Mouse (Mus musculus) lung, postnatal 0 days (tissue): ENCODE measurements around the gene Sez6. TPM values are rescaled to one million over a fixed set of nuclear protein-coding genes. Genes with fewer than 3 reads are reported as not detected.

ENCODE experiments used
- ATAC-seq: fragments of 200-750 bp; cut with Nextera tagmentation; 2 replicates; pipeline ENCODE4 v1.8.0; 2017; ENCODE audit warnings: moderate library complexity
- DNase-seq: peaks from one replicate; pipeline ENCODE4 v3.0.0-alpha.2; 2016; ENCODE audit warnings: low spot score
- H3K27ac ChIP-seq: fragments of 300-500 bp; sonication (generic); 2 replicates; pipeline ENCODE4 v1.5.1; 2014; ENCODE audit warnings: antibody characterized with exemption, mild to moderate bottlenecking, low read length, mixed read lengths
- H3K27me3 ChIP-seq: fragments of 300-500 bp; sonication (generic); replicated peaks from 2 replicates; pipeline ENCODE4 v1.6.1; 2014; ENCODE audit warnings: low read length, mixed read lengths; ENCODE audit not compliant: insufficient read depth
- H3K36me3 ChIP-seq: fragments of 300-500 bp; sonication (generic); 2 replicates; pipeline ENCODE4 v1.6.1; 2014; ENCODE audit warnings: low read length, mixed read lengths; ENCODE audit not compliant: insufficient read depth
- H3K4me1 ChIP-seq: fragments of 300-500 bp; sonication (generic); 2 replicates; pipeline ENCODE4 v1.6.1; 2014; ENCODE audit warnings: antibody characterized with exemption, low read depth, low read length, mixed read lengths; ENCODE audit not compliant: insufficient read depth
- H3K4me2 ChIP-seq: fragments of 300-500 bp; sonication (generic); replicated peaks from 2 replicates; pipeline ENCODE4 v1.6.1; 2014; ENCODE audit warnings: low read depth, mild to moderate bottlenecking, low read length, moderate library complexity, mixed read lengths
- H3K4me3 ChIP-seq: fragments of 300-500 bp; sonication (generic); 2 replicates; pipeline ENCODE4 v1.5.1; 2014; ENCODE audit warnings: low read depth, low read length
- H3K9ac ChIP-seq: fragments of 300-500 bp; sonication (generic); replicated peaks from 2 replicates; pipeline ENCODE4 v1.6.1; 2014; ENCODE audit warnings: low read depth, mild to moderate bottlenecking
- H3K9me3 ChIP-seq: fragments of 300-500 bp; sonication (generic); 2 replicates; pipeline ENCODE4 v1.6.1; 2016; ENCODE audit warnings: low read length, mixed read lengths
- CTCF ChIP-seq: IDR thresholded peaks from 2 replicates; pipeline ENCODE4 v1.5.1; 2016; ENCODE audit warnings: antibody characterized with exemption, mild to moderate bottlenecking
- EP300 ChIP-seq: IDR thresholded peaks from 2 replicates; pipeline ENCODE4 v1.6.1; 2016; ENCODE audit warnings: antibody characterized with exemption, mild to moderate bottlenecking, control low read depth
- WGBS: fragments of 180-500 bp; shearing (Covaris S2); extraction: QIAGEN DNeasy Blood & Tissue Kit; methylation state at CpG from one replicate; pipeline ENCODE4 v1.1.7; 2014; 5-methylcytosine and 5-hydroxymethylcytosine counted together
- polyA plus RNA-seq: library from polyadenylated mRNA; unstranded; fragments of >200 nt; fragmentation: Nextera tagmentation; extraction: Ambion mirVana; gene quantifications from 2 replicates; pipeline ENCODE4 v1.2.1, GENCODE M21; 2015

Gene Sez6
- polyA plus RNA-seq, 1 experiment from 2014 or later, result 0.06 TPM

DNA sequence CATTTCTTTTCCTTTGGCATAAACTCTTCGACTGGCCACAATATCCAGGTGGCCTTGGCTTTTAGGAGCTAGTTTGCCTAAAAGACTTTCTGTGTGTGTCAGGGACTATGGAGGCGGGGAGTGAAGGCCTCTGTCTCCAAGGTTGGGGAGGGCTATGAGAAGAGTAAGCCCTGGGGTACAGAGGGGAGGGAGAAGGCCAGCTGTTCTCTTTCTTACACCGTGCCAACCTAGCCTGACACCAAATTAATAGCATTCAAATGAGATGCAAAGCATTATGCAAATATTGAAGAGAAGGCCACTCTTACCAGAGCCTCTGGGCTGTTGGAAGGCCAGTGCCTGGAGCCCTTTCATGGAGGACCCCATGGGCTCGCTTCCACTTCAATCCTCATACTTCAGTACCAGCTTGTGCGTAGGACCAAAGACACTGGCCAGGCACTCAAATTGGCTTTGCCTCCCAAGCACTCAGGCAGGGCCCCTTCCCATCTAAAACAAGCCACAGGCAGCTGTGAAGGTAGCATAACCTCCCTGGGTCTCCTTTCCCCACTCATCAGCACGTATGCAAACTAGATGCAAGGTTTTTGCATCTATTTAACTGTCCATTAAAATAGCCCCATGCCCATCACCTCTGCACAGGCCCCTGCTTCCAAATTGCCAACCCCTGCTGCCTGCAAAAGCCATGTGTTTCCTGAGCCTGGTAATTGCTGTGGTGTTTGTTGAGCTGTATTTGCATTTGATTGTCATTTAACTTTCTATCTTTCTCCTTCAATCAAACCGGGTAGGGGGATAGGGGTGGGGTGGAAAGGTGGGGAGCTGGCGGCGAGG is 4.6 kb upstream of the Sez6 start:
- 41% methylated on average over 9 of the region's 9 CpGs for WGBS
- Histone ChIP-seq H3K4me2 (no peak overlapping the region), H3K27me3 (peaks cover 13% of the 10 kb centered on the region), H3K9ac (no peak overlapping the region), H3K36me3 (no peaks in the 10 kb centered on the region), H3K4me1 (0 out of 2 replicates have a peak, but pooled peaks cover 2% of the 10 kb centered on the region), H3K4me3 (no peak overlapping the region), H3K27ac (no peak overlapping the region), H3K9me3 (no peaks in the 10 kb centered on the region)
- ATAC-seq, result no peak
- TF ChIP-seq EP300, result no peak
- no peak for DNase-seq

DNA sequence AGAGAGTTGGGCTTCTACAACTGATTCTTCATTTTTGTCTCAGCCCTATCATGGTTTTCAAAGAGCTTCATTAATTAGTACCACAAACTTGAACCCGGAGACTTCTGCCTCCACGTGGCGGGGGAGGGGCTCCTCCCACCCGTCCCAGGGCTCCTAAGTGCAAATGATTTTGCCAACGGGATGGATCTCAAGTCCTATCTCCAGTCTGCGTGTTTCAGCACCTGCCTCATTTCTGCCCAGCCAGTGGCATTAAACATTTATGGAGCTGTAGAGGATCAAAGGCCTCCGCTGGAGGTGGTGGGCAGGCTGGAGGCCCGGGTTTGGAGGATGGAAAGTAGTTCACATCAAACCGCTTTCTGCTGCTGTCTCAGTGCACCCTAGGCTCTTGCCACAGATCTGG is 3.9 kb upstream of the Sez6 start:
- no peaks in the 10 kb centered on the region for H3K36me3 ChIP-seq
- H3K4me3 ChIP-seq, result no peak overlapping the region
- H3K4me2 ChIP-seq, result no peak overlapping the region
- TF ChIP-seq EP300 (no peak), CTCF (no peak)
- no peak overlapping the region for H3K9ac ChIP-seq
- 13% methylated on average over 9 of the region's 9 CpGs for WGBS
- DNase-seq, result no peak
- H3K4me1 ChIP-seq, result 0 out of 2 replicates have a peak, but pooled peaks cover 5% of the 10 kb centered on the region
- H3K9me3 ChIP-seq, result no peaks in the 10 kb centered on the region
- peaks cover 19% of the 10 kb centered on the region for H3K27me3 ChIP-seq
- no peak overlapping the region for H3K27ac ChIP-seq
- ATAC-seq, result no peak

DNA sequence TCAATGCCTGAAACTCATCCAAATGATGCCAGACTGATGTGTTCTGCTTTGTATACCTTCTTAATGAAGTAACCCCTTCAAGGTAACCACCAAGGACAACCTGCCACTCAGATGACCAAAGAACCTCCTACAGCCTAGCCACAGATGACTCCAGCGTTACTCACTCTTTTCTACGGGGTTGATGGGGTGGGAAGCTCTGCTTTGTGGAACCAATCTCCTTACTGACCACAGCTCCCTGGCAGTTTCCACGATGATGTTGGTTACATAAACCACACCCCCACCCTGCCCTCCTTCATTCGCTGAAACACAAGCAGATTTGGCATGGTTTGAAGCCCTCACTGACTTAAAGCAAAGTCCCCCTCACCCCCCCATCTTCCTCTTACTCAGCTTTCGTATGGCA is 2.8 kb upstream of the Sez6 start:
- H3K27ac ChIP-seq, result no peak overlapping the region
- TF ChIP-seq CTCF, result no peak
- no peak for TF ChIP-seq EP300
- H3K9ac ChIP-seq, result no peak overlapping the region
- no peak for ATAC-seq
- H3K4me3 ChIP-seq, result no peak overlapping the region
- 60% methylated on average over 5 of the region's 5 CpGs for WGBS
- no peak for DNase-seq
- peaks cover 29% of the 10 kb centered on the region for H3K27me3 ChIP-seq
- H3K9me3 ChIP-seq, result no peaks in the 10 kb centered on the region
- H3K4me2 ChIP-seq, result no peak overlapping the region
- no peaks in the 10 kb centered on the region for H3K36me3 ChIP-seq
- 0 out of 2 replicates have a peak, but pooled peaks cover 5% of the 10 kb centered on the region for H3K4me1 ChIP-seq

DNA sequence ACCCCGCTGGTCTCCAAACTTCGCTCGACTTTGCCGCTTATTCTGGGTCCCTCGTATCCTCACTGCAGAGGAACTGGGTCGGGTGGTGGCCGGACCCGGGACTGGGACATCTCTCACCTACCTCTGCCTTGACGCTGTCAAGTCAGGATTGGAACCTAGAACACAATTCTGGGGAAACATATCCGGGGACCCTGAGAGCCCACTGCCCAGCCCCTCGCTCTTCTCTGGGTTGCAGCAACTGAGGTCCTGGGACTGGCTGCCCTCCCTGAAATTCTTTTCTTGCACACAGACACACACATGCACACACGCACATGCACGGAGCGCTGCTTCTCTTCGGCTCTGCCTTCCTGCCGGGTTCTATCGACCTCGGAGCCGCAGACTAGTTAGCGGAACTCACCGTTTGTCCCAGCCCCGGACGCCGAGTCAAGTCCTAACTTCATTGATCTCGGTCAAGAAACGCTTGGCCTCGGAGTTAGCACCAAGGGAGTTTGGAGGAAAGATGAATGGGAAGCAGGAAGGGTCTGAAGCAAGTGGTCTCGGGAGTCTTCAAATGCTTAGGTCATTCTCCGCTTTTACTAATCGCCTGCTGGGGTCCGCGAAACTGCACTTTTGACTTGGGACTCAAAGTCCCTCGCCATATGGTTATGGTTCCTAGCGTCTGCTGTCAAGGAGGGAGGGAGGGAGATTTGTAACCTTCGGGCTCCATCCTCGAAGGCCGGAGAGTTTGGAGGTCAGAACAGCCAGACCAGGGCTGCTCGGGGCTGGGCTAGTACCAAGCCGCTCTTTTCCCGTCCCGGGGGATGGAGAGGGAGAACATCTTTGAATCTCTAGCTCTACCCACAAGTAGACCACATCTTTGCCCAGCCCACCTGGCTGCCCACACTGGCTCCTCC is 1.2 kb downstream of the Sez6 start:
- DNase-seq, result no peak
- Histone ChIP-seq H3K4me3 (peak overlapping the region; percentile 38), H3K4me1 (0 out of 2 replicates have a peak, but pooled peaks cover 5% of the 10 kb centered on the region), H3K27ac (no peak overlapping the region), H3K36me3 (no peaks in the 10 kb centered on the region), H3K9ac (no peak overlapping the region), H3K27me3 (peaks cover 51% of the 10 kb centered on the region), H3K9me3 (no peaks in the 10 kb centered on the region), H3K4me2 (peak overlapping the region; percentile 75)
- no peak for TF ChIP-seq CTCF
- TF ChIP-seq EP300, result no peak
- ATAC-seq, result no peak
- 2% methylated on average over 38 of the region's 41 CpGs for WGBS

DNA sequence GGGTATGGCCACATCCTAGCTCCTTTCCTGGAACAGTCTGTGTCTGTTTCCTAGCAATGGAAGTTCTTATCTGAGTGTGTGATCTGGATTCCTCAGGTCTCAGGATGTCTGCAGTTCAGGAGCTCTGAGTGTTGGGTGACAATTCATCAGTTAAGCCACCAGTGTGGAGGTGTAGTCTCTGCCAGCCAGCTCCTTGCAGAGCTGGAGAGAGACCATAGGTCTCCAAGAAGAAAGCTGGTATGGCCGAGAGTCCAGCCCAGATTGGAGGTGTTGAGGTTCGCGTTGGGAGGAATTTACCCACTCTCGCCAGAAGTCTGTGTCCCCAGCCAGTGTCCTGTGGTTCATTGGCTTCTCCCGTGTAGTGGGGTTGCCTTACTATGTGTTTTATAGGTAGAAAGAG is 2.0 kb downstream of the Sez6 start:
- Histone ChIP-seq H3K27me3 (peaks cover 53% of the 10 kb centered on the region), H3K4me1 (0 out of 2 replicates have a peak, but pooled peaks cover 5% of the 10 kb centered on the region), H3K4me3 (no peak overlapping the region), H3K36me3 (no peaks in the 10 kb centered on the region), H3K9me3 (no peaks in the 10 kb centered on the region), H3K27ac (no peak overlapping the region), H3K4me2 (no peak overlapping the region), H3K9ac (no peak overlapping the region)
- WGBS, result 29% methylated on average over 5 of the region's 5 CpGs
- TF ChIP-seq EP300 (no peak), CTCF (no peak)
- ATAC-seq (no peak), DNase-seq (no peak)

DNA sequence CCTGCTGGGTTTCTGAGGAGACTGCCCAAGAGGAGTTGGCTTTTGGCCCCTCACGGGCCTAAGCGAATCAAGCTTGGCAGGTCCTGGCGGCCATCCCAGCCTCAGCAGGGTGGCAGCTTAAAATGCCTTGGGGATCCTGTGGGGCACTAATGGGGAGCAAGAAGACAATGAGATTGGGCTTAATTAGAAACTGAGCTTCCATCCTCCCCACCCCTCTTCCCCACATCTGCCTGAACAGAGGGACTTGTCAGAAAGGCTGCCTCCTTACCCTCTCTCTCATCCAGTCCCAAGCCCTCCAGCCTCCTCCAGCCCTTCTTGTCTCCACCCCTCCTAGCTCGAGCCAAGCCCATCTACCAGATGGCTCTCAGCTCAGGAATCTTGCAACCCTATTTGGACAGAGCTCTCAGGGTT is 3.5 kb downstream of the Sez6 start:
- no peak for DNase-seq

More for the DNA sequence above, 3.5 kb downstream of the Sez6 start:
- no peak overlapping the region for H3K9ac ChIP-seq
- TF ChIP-seq CTCF (no peak), EP300 (no peak)
- H3K9me3 ChIP-seq, result no peaks in the 10 kb centered on the region
- H3K27ac ChIP-seq, result no peak overlapping the region
- no peak overlapping the region for H3K4me2 ChIP-seq
- H3K36me3 ChIP-seq, result no peaks in the 10 kb centered on the region
- H3K4me3 ChIP-seq, result no peak overlapping the region
- 5% methylated on average over 4 of the region's 4 CpGs for WGBS
- H3K4me1 ChIP-seq, result 0 out of 2 replicates have a peak, but pooled peaks cover 5% of the 10 kb centered on the region
- no peak for ATAC-seq
- H3K27me3 ChIP-seq, result peaks cover 50% of the 10 kb centered on the region
